Mouse (Mus musculus) kidney, adult 2 months (tissue): Measurements from ENCODE around the gene Vps13c.

Experiments
- CTCF ChIP-seq: fragments of 200-500 bp; conservative IDR thresholded peaks from 2 replicates; pipeline ENCODE4 v1.5.1; 2011; ENCODE audit warnings: low read depth, mild to moderate bottlenecking, control low read depth, low read length, moderate library complexity, mixed read lengths; ENCODE audit not compliant: insufficient read depth, insufficient read length
- POLR2A ChIP-seq: fragments of 200-500 bp; IDR thresholded peaks from one replicate; pipeline ENCODE4 v1.6.1; 2011; ENCODE audit warnings: low read depth, low read length, control low read depth

DNA sequence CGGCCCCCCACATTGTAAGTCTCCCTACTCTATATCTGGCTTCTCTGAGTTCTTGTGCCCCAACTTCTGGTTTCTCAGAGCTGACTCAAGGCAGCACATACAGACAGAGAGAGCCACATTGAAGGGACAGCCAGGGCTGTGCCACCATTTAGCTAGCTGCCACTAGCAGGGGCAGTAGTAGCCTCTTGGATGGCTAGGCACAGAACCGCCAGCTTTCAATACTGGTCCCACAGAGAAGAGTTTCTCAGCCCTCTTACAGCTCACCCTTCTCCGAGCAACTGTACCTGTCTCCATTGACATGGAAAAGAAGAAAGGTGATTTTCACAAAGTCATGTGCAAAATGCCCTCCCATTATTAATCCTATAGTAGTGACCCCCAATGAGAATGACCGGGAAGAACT lies 45.5 kb upstream of the Vps13c start:
- TF ChIP-seq CTCF (no peak), POLR2A (no peak)
